Mouse (Mus musculus) heart, postnatal 0 days (tissue): ENCODE results near the gene AL732309.1.

Experiments
- CTCF ChIP-seq: IDR thresholded peaks from 2 replicates; pipeline ENCODE4 v1.5.1; 2016; ENCODE audit warnings: antibody characterized with exemption, control low read depth, low read depth
- EP300 ChIP-seq: IDR thresholded peaks from 2 replicates; pipeline ENCODE4 v1.6.1; 2016; ENCODE audit warnings: antibody characterized with exemption, low read depth

DNA sequence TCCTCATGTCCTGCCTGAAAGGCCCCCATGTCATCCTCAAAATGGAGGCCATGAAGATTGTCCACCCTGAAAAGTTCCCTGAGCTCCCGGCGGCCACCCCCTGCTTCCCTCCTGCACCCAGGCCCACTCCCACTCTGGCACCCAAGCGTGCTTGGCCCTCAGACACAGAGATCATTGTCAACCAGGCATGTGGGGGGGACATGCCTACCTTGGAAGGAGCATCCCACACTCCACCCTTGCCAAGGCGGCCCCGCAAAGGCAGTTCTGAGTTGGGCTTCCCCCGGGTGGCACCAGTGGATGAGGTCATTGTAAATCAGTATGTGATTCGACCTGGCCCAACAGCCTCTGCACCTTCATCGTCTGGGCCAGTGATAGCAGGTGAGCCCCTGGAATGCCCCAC, 3.3 kb downstream of the AL732309.1 start:
- no peak for TF ChIP-seq CTCF
- no peak for TF ChIP-seq EP300
